Mouse (Mus musculus): ENCODE results near the gene Taok1. TPM values are rescaled to one million over a fixed set of nuclear protein-coding genes. Genes with fewer than 3 reads are reported as not detected.
"Not testable (repeated sequence)": the region's sequence is repeated elsewhere in the genome, so short reads cannot be mapped to it uniquely, and the experiment has no call there.

The Taok1 gene
- polyA plus RNA-seq, 1 experiment from 2014 or later: 9.9 TPM

DNA sequence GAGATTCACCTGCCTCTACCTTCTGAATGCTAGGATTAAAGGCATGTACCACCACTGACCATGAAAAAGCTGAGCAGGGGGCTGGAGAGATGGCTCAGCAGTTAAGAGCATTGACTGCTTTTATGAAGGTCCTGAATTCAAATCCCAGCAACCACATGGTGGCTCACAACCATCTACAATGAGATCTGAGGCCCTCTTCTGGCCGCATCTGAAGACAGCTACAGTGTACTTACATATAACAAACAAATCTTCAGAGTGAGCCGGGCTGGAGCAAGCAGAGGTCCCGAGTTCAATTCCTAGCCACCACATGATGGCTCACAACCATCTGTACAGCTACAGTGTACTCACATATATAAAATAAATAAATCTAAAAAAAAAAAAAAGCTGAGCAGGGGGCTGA lies 79.2 kb downstream of the Taok1 start:
- not testable (repeated sequence) for ATAC-seq (replicated peaks; ENCODE audit: low FRiP score); DNase-seq (ENCODE audit: low spot score); H3K27ac ChIP-seq (ENCODE audit: low read depth, low read length); H3K4me3 ChIP-seq (ENCODE audit: low read depth, low read length); H3K4me1 ChIP-seq (replicated peaks; ENCODE audit: control insufficient read depth, insufficient read depth, low read length); H3K9me3 ChIP-seq (ENCODE audit: control insufficient read depth, low read length); H3K27me3 ChIP-seq (replicated peaks; ENCODE audit: control insufficient read depth, insufficient read depth, low read length); H3K9ac ChIP-seq (ENCODE audit: low read depth, low read length); H3K36me3 ChIP-seq (ENCODE audit: control insufficient read depth, insufficient read depth, low read length); H3K4me2 ChIP-seq
- 86% methylated on average over 3 of the region's 3 CpGs for WGBS

DNA sequence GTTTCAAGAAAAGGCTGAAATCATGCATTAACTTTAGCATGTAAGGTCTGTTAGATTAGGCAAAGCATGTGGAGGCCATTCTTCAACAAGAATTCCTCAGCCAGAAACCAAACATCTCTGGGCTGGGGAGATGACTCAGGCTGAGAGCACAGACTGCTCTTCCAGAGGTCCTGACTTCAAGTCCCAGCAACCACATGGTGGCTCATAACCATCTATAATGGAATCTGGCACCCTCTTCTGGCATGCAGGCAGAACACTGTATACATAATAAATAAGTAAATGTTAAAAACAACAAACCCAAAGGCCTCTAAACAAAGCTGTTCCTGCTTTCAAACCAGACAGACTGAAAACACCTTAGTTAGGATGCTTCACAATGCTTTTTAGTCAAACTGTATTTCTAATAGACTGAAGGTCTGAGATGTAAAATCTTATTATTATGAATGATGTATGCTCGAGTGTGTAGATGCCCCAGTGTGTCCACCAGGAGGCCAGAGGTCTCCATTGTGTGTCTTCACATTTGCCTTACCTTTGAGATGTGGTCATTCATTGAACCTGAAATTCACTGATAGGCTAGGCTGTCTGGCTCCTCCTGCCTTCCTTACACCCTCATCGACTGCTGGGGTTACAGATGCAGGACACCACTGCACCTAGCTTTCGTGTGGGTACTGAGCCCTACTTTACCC lies 81.7 kb downstream of the Taok1 start:
- Histone ChIP-seq H3K27me3 (replicated peaks; ENCODE audit: control insufficient read depth, insufficient read depth, low read length) (no peaks in the 10 kb centered on the region), H3K4me2 (no peak overlapping the region), H3K9me3 (ENCODE audit: control insufficient read depth, low read length) (no peaks in the 10 kb centered on the region), H3K9ac (ENCODE audit: low read depth, low read length) (no peak overlapping the region), H3K4me1 (replicated peaks; ENCODE audit: control insufficient read depth, insufficient read depth, low read length) (no peaks in the 10 kb centered on the region), H3K4me3 (ENCODE audit: low read depth, low read length) (no peak overlapping the region), H3K36me3 (ENCODE audit: control insufficient read depth, insufficient read depth, low read length) (no peaks in the 10 kb centered on the region), H3K27ac (ENCODE audit: low read depth, low read length) (no peak overlapping the region)
- no peak for ATAC-seq (replicated peaks; ENCODE audit: low FRiP score)
- DNase-seq (ENCODE audit: low spot score): no peak
- 72% methylated on average over 3 of the region's 3 CpGs for WGBS

DNA sequence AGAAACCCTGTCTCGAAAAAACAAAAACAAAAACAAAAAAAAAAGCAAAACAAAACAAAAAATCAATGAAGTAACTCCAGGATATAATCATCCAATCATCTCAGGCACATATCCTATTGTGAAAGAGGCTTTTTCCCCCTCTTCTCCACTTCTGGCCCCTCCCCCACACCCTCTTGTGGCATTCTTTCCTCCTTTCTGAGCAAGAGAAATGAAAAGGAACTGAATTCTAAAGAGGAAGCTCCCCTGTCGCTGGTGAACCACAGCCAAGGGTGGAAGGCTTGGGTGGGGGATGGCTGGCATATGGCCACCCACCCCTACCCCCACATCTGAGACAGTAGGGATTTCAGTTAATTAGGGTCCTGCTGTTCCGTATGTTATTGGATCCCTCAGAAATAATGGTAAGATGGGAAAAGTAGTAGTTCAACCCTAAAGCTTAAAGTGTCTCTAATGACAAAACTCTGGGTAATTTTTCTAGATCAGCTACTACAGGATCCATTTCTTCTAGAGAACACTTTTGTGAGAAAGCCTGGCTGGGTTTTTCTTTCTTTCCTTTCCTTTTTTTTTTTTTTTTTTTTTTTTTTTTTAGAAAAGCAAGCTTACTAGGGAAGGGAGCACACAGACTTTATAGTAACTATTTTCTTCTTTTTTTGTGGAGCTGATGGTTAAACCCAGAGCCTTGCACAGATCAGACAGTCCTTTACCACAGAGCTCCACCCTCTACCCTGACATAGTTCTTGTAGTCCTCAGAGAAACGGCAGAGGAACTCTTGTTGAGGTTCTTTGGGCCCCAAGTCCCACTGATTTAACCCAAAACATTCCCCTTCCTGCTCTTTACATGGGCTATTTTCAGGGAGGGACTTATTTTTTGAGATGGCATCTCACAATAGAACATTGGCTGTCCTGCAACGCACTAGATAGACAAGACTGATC lies 86.8 kb downstream of the Taok1 start:
- Histone ChIP-seq H3K9ac (ENCODE audit: low read depth, low read length) (no peak overlapping the region), H3K4me3 (ENCODE audit: low read depth, low read length) (no peak overlapping the region), H3K9me3 (ENCODE audit: control insufficient read depth, low read length) (no peaks in the 10 kb centered on the region), H3K27ac (ENCODE audit: low read depth, low read length) (no peak overlapping the region), H3K36me3 (ENCODE audit: control insufficient read depth, insufficient read depth, low read length) (no peaks in the 10 kb centered on the region), H3K4me2 (no peak overlapping the region), H3K27me3 (replicated peaks; ENCODE audit: control insufficient read depth, insufficient read depth, low read length) (peaks cover 15% of the 10 kb centered on the region), H3K4me1 (replicated peaks; ENCODE audit: control insufficient read depth, insufficient read depth, low read length) (peaks cover 5% of the 10 kb centered on the region)
- 44% methylated on average over 5 of the region's 5 CpGs for WGBS
- ATAC-seq (replicated peaks; ENCODE audit: low FRiP score) (no peak), DNase-seq (ENCODE audit: low spot score) (no peak)

DNA sequence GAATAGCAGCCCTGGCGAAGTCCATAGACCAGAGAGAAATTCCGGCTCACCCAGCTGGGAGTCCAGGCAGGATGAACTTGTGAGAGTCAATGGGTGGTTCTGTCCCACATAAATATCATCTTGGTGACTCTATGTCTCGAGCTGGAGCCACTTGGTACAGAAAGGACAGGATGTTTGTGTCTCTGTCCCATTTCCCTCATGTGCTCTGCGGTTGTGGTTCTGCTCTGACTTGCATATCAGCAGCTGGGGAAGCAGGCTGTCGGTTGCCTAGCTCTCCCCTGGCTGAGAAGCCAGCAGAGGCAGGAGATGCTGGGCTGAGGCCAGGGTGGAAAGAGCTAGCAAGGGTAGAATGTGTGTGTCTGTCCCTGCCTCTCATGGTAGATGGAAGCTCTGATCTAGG lies 88.6 kb downstream of the Taok1 start, which contains the start of gene Gm10392:
Gm10392 (minus strand) TSS at position 156 of the 400 bp plus-strand sequence.
- Histone ChIP-seq H3K9ac (ENCODE audit: low read depth, low read length) (no peak within 1 kb of the TSS), H3K36me3 (ENCODE audit: control insufficient read depth, insufficient read depth, low read length) (no peaks in the 10 kb centered on the region), H3K4me3 (ENCODE audit: low read depth, low read length) (no peak within 1 kb of the TSS), H3K27me3 (replicated peaks; ENCODE audit: control insufficient read depth, insufficient read depth, low read length) (peaks cover 24% of the 10 kb centered on the region), H3K4me2 (no peak within 1 kb of the TSS), H3K4me1 (replicated peaks; ENCODE audit: control insufficient read depth, insufficient read depth, low read length) (peaks cover 22% of the 10 kb centered on the region), H3K9me3 (ENCODE audit: control insufficient read depth, low read length) (no peaks in the 10 kb centered on the region), H3K27ac (ENCODE audit: low read depth, low read length) (peak within 1 kb of the TSS; percentile 11; the same call in 1 of the 2 replicates)
- WGBS: 39% methylated on average over 5 of the region's 5 CpGs
- DNase-seq (ENCODE audit: low spot score) (no peak), ATAC-seq (replicated peaks; ENCODE audit: low FRiP score) (no peak)

DNA sequence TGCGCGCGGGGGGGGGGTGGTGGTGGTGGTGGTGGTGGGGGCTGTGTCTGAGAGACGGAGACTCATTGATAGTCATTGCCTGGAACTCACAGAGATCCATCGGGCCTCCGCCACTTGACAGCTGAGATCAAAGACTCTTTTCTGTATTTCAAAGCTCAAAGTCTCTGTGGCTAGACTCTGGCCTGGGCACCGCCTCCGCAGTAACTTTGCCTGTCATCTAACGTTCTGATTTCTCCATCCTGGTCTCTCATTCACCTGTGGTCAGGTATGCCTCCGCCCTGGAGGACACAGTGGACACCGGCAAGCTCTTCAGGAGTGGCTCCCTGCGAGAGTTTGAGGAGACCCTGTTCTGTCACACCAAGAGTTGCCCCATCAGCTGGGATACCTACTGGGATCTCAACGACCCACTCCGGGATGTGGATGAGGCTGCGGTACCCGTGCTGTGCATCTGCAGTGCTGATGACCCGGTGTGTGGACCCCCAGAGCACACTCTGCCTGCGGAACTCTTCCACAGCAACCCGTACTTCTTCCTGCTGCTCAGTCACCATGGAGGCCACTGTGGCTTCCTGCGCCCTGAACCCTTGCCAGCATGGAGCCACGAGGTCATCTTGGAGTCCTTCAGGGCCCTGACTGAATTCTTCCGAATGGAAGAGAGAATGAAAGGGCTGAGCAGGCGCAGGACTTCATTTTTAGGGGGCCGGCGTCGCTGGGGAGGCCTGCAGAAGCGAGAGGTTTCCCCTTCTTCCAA lies 89.4 kb downstream of the Taok1 start:
- H3K9me3 ChIP-seq (ENCODE audit: control insufficient read depth, low read length): no peaks in the 10 kb centered on the region
- H3K36me3 ChIP-seq (ENCODE audit: control insufficient read depth, insufficient read depth, low read length): no peaks in the 10 kb centered on the region
- DNase-seq (ENCODE audit: low spot score): no peak
- peaks cover 27% of the 10 kb centered on the region for H3K4me1 ChIP-seq (replicated peaks; ENCODE audit: control insufficient read depth, insufficient read depth, low read length)
- WGBS: 73% methylated on average over 27 of the region's 27 CpGs
- no peak for ATAC-seq (replicated peaks; ENCODE audit: low FRiP score)
- H3K27ac ChIP-seq (ENCODE audit: low read depth, low read length): no peak overlapping the region
- no peak overlapping the region for H3K4me3 ChIP-seq (ENCODE audit: low read depth, low read length)
- no peak overlapping the region for H3K4me2 ChIP-seq
- H3K27me3 ChIP-seq (replicated peaks; ENCODE audit: control insufficient read depth, insufficient read depth, low read length): peaks cover 24% of the 10 kb centered on the region
- no peak overlapping the region for H3K9ac ChIP-seq (ENCODE audit: low read depth, low read length)

DNA sequence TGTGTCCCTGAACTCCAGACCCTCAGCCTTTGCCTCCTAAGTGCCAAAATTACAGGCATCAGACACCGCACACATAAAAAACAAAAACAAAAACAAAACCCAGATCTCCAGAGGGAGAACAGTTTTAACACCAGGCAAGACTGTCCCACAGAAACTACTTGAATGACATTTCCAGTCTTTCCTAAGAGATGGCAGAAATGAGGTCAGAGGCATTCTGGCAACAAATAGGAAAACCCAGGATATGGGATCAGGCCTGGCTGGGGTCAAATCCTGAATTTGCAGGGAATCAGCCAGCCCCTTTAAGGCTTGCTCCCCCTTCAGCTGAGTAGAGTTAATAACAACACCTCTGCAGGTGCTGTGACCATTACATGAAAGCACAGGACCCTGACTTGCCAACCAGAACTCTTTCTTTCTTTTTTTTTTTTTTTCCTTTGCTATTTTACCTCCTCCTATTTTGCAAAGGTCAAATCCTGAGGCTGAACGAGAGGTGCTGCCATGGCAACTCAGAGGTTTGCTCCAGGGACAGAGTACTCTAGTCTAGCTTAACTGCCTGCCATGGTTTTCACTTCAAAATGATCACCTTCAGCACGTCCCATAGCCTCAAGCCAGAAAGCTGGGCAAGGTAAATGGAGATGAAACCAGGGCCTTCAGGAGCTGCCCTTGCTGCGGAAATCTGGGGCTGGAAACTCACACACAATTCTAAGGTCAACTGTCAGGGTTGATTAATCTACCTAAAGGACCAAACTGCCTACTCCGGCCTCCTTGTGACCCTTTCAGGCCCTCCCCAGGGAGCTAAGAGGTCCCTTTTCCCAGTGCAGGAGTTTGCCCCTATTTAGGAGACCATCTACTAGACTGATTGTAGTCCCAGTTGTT lies 90.8 kb downstream of the Taok1 start:
- Histone ChIP-seq H3K27ac (ENCODE audit: low read depth, low read length) (no peak overlapping the region), H3K4me3 (ENCODE audit: low read depth, low read length) (no peak overlapping the region), H3K27me3 (replicated peaks; ENCODE audit: control insufficient read depth, insufficient read depth, low read length) (peaks cover 24% of the 10 kb centered on the region), H3K36me3 (ENCODE audit: control insufficient read depth, insufficient read depth, low read length) (no peaks in the 10 kb centered on the region), H3K9me3 (ENCODE audit: control insufficient read depth, low read length) (no peaks in the 10 kb centered on the region), H3K9ac (ENCODE audit: low read depth, low read length) (no peak overlapping the region), H3K4me2 (peak overlapping the region; percentile 29), H3K4me1 (replicated peaks; ENCODE audit: control insufficient read depth, insufficient read depth, low read length) (peaks cover 32% of the 10 kb centered on the region)
- ATAC-seq (replicated peaks; ENCODE audit: low FRiP score): no peak
- DNase-seq (ENCODE audit: low spot score): no peak
- WGBS: 68% methylated on average over 5 of the region's 5 CpGs

DNA sequence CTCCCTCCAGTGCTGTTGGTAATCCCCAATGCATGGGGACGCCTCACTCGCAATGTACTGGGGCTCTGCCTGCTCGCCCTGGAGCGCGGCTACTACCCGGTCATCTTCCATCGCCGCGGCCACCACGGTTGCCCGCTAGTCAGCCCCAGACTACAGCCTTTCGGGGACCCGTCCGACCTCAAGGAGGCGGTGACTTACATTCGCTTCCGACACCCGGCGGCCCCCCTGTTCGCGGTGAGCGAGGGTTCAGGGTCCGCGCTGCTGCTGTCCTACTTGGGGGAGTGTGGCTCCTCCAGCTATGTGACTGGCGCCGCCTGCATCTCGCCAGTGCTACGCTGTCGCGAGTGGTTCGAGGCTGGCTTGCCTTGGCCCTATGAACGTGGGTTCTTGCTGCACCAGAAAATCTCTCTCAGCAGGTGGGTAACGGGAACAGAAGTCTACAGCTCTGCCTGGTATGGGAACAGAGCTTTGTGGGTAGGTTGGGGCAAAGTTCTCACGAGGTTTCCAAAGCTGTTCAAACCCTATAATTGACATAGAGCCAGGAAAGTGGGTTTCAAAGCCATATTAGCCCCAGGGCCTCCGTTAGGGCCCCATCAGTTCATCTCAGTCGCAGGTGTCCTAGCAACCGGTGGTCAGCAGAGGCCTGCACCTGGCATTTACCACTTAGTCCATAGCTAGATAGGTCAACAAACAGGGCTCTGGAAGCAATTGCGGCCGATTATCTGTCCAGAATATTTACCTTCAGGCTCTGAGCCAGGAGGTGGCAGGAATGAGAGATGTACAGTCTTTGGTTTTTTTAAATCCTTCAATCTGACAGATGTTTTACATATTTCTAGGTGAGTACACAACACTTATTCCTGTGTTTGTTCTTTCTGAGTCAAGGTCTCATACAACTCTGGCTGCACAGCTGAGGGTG lies 91.7 kb downstream of the Taok1 start, which contains the start of gene Trp53i13:
Trp53i13 (minus strand) TSS at position 344 of the 916 bp plus-strand sequence.
- no peak for DNase-seq (ENCODE audit: low spot score)
- 11% methylated on average over 39 of the region's 39 CpGs for WGBS
- peaks cover 32% of the 10 kb centered on the region for H3K4me1 ChIP-seq (replicated peaks; ENCODE audit: control insufficient read depth, insufficient read depth, low read length)

More for the DNA sequence above, 91.7 kb downstream of the Taok1 start, which contains the start of gene Trp53i13:
- no peaks in the 10 kb centered on the region for H3K36me3 ChIP-seq (ENCODE audit: control insufficient read depth, insufficient read depth, low read length)
- H3K27me3 ChIP-seq (replicated peaks; ENCODE audit: control insufficient read depth, insufficient read depth, low read length): peaks cover 24% of the 10 kb centered on the region
- no peaks in the 10 kb centered on the region for H3K9me3 ChIP-seq (ENCODE audit: control insufficient read depth, low read length)
- H3K4me3 ChIP-seq (ENCODE audit: low read depth, low read length): peak within 1 kb of the TSS; percentile 57
- H3K27ac ChIP-seq (ENCODE audit: low read depth, low read length): peak within 1 kb of the TSS; percentile 25; the same call in 1 of the 2 replicates
- peak within 1 kb of the TSS; percentile 74 for H3K9ac ChIP-seq (ENCODE audit: low read depth, low read length)
- no peak for ATAC-seq (replicated peaks; ENCODE audit: low FRiP score)
- peak within 1 kb of the TSS; percentile 99 for H3K4me2 ChIP-seq

Data from liver, embryonic 11.5 days (tissue).